Mouse (Mus musculus): ENCODE data around the gene 1700007K13Rik. TPM values are rescaled to one million over a fixed set of nuclear protein-coding genes. Genes with fewer than 3 reads are reported as not detected.

1700007K13Rik gene
- total RNA-seq, 2 experiments from 2014 or later, result 2.1 to 2.6 TPM

GRCm38 (mm10) chr2:28419898-28420297 is 46.2 kb downstream of the 1700007K13Rik start:
- intact Hi-C loops (cut with DNase I), result loop anchor here (1.0 to 10.0 kb wide), 4 partner anchors 215 to 855 kb away; no protein-coding TSS in a partner anchor
- peak; percentile 95 for DNase-seq

- peak; percentile 94 for DNase-seq
- intact Hi-C loops (cut with DNase I), result loop anchor here (2.0 kb wide), 2 partner anchors 213 to 491 kb away; no protein-coding TSS in a partner anchor
Measured at GRCm38 (mm10) chr2:28418034-28418433, 48.1 kb downstream of the 1700007K13Rik start.

- DNase-seq, result no peak
- intact Hi-C loops (cut with DNase I), result no loop called here
Measured at GRCm38 (mm10) chr2:28416511-28416910, 49.6 kb downstream of the 1700007K13Rik start.

GRCm38 (mm10) chr2:28415387-28416024 is 50.6 kb downstream of the 1700007K13Rik start:
- DNase-seq, result peak; percentile 90
- intact Hi-C loops (cut with DNase I), result no loop called here

GRCm38 (mm10) chr2:28414757-28415137 is 51.4 kb downstream of the 1700007K13Rik start:
- intact Hi-C loops (cut with DNase I), result no loop called here
- no peak for DNase-seq

- no peak for DNase-seq
- intact Hi-C loops (cut with DNase I), result no loop called here
Measured at GRCm38 (mm10) chr2:28414116-28414756, 51.9 kb downstream of the 1700007K13Rik start.

GRCm38 (mm10) chr2:28412936-28413335 is 53.2 kb downstream of the 1700007K13Rik start:
- peak; percentile 83 for DNase-seq
- intact Hi-C loops (cut with DNase I), result no loop called here

Other genes with a start within 250 kb of the 1700007K13Rik start
- 10 to 100 TPM; 35.8 to 36.2 TPM for gene Ppp1r26, start 19.5 kb downstream of the 1700007K13Rik start, total RNA-seq (2021)
- gene Mrps2, start 1.7 kb upstream of the 1700007K13Rik start, total RNA-seq (2021), result 10 to 100 TPM; 38.5 to 39.2 TPM
- gene Gbgt1, start 30.6 kb upstream of the 1700007K13Rik start, total RNA-seq (2021), result 1 to 10 TPM; 2.5 to 2.6 TPM
- not detected for gene Gm10134, start 39.8 kb upstream of the 1700007K13Rik start, total RNA-seq (2021)
- 100 to 1,000 TPM; 164 to 176 TPM for gene Ralgds, start 46.8 kb upstream of the 1700007K13Rik start, total RNA-seq (2021)
- not detected for gene Cel, start 97.1 kb upstream of the 1700007K13Rik start, total RNA-seq (2021)
- 10 to 100 TPM; 26.6 to 27.8 TPM for gene Gtf3c5, start 117.4 kb upstream of the 1700007K13Rik start, total RNA-seq (2021)
- not detected for gene Gfi1b, start 155.7 kb upstream of the 1700007K13Rik start, total RNA-seq (2021)
- 10 to 100 TPM; 56.9 to 58.6 TPM for gene Tsc1, start 174.9 kb upstream of the 1700007K13Rik start, total RNA-seq (2021)
- not detected for gene Spaca9, start 233.4 kb upstream of the 1700007K13Rik start, total RNA-seq (2021)
- gene Ak8, start 233.8 kb upstream of the 1700007K13Rik start, total RNA-seq (2021), result 1 to 10 TPM; 1.7 to 1.8 TPM

Measured in left cerebral cortex, postnatal 4 days (tissue).